Mouse (Mus musculus) midbrain, embryonic 13.5 days (tissue): ENCODE data around the gene Rpgrip1. TPM values are rescaled to one million over a fixed set of nuclear protein-coding genes. Genes with fewer than 3 reads are reported as not detected.

Experiments used
- ATAC-seq: fragments of 200-750 bp; cut with Nextera tagmentation; 2 replicates; pipeline ENCODE4 v1.8.0; 2017; ENCODE audit warnings: mild to moderate bottlenecking, moderate TSS enrichment, moderate library complexity
- H3K27ac ChIP-seq: fragments of 300-500 bp; sonication (generic); 2 replicates; pipeline ENCODE4 v1.5.1; 2015; ENCODE audit warnings: inconsistent platforms, mild to moderate bottlenecking, moderate library complexity
- H3K27me3 ChIP-seq: fragments of 300-500 bp; sonication (generic); 2 replicates; pipeline ENCODE4 v1.6.1; 2015; ENCODE audit warnings: mild to moderate bottlenecking, inconsistent platforms
- H3K36me3 ChIP-seq: fragments of 300-500 bp; sonication (generic); 2 replicates; pipeline ENCODE4 v1.6.1; 2015; ENCODE audit warnings: mild to moderate bottlenecking, inconsistent platforms
- H3K4me1 ChIP-seq: fragments of 300-500 bp; sonication (generic); replicated peaks from 2 replicates; pipeline ENCODE4 v1.6.1; 2015; ENCODE audit warnings: inconsistent platforms
- H3K4me2 ChIP-seq: fragments of 300-500 bp; sonication (generic); replicated peaks from 2 replicates; pipeline ENCODE4 v1.6.1; 2015; ENCODE audit warnings: moderate library complexity, mild to moderate bottlenecking, inconsistent platforms
- H3K4me3 ChIP-seq: fragments of 300-500 bp; sonication (generic); replicated peaks from 2 replicates; pipeline ENCODE4 v1.5.1; 2015; ENCODE audit warnings: mild to moderate bottlenecking, inconsistent platforms
- H3K9ac ChIP-seq: fragments of 300-500 bp; sonication (generic); replicated peaks from 2 replicates; pipeline ENCODE4 v1.6.1; 2015; ENCODE audit warnings: mild to moderate bottlenecking, inconsistent platforms
- H3K9me3 ChIP-seq: fragments of 300-500 bp; sonication (generic); 2 replicates; pipeline ENCODE4 v1.6.1; 2016; ENCODE audit warnings: mild to moderate bottlenecking, inconsistent platforms
- WGBS: fragments of 180-500 bp; shearing (Covaris S2); methylation state at CpG from one replicate; pipeline ENCODE4 v1.1.7; 2015; 5-methylcytosine and 5-hydroxymethylcytosine counted together
- polyA plus RNA-seq: library from polyadenylated mRNA; unstranded; fragments of >200 nt; fragmentation: Nextera tagmentation; extraction: Ambion mirVana; gene quantifications from 2 replicates; pipeline ENCODE4 v1.2.1, GENCODE M21; 2015

Rpgrip1 gene
- polyA plus RNA-seq, 1 experiment from 2014 or later = 60.6 TPM

- no peaks in the 10 kb centered on the region for H3K9me3 ChIP-seq
- peaks cover 10% of the 10 kb centered on the region; the same call in 1 of the 2 replicates for H3K4me1 ChIP-seq
- no peak overlapping the region for H3K9ac ChIP-seq
- H3K27ac ChIP-seq = no peak overlapping the region
- no peak overlapping the region for H3K4me2 ChIP-seq
- 0 out of 2 replicates have a peak, but pooled peaks have one; percentile 16 for ATAC-seq
- H3K36me3 ChIP-seq = no peaks in the 10 kb centered on the region
- WGBS = 21% methylated on average over 4 of the region's 4 CpGs
- H3K27me3 ChIP-seq = 0 out of 2 replicates have a peak, but pooled peaks cover 4% of the 10 kb centered on the region
- H3K4me3 ChIP-seq = no peak overlapping the region
Measured at GRCm38 (mm10) chr14:52123918-52124317, 13.4 kb downstream of the Rpgrip1 start.

- Histone ChIP-seq H3K4me2 (no peak overlapping the region), H3K4me1 (peaks cover 5% of the 10 kb centered on the region; the same call in 1 of the 2 replicates), H3K9me3 (no peaks in the 10 kb centered on the region), H3K27me3 (0 out of 2 replicates have a peak, but pooled peaks cover 4% of the 10 kb centered on the region), H3K27ac (no peak overlapping the region), H3K4me3 (no peak overlapping the region), H3K9ac (no peak overlapping the region), H3K36me3 (no peaks in the 10 kb centered on the region)
- no peak for ATAC-seq
- 94% methylated on average over 3 of the region's 3 CpGs for WGBS
Measured at GRCm38 (mm10) chr14:52124636-52125035, 14.1 kb downstream of the Rpgrip1 start.

GRCm38 (mm10) chr14:52133584-52133983, 23.1 kb downstream of the Rpgrip1 start:
- Histone ChIP-seq H3K9ac (no peak overlapping the region), H3K27ac (no peak overlapping the region), H3K27me3 (no peaks in the 10 kb centered on the region), H3K4me2 (no peak overlapping the region), H3K36me3 (no peaks in the 10 kb centered on the region), H3K9me3 (no peaks in the 10 kb centered on the region), H3K4me1 (no peaks in the 10 kb centered on the region), H3K4me3 (no peak overlapping the region)
- WGBS = 83% methylated on average over 5 of the region's 5 CpGs
- no peak for ATAC-seq

- Histone ChIP-seq H3K4me1 (no peaks in the 10 kb centered on the region), H3K9ac (no peak overlapping the region), H3K9me3 (no peaks in the 10 kb centered on the region), H3K27ac (no peak overlapping the region), H3K36me3 (no peaks in the 10 kb centered on the region), H3K27me3 (no peaks in the 10 kb centered on the region), H3K4me3 (no peak overlapping the region), H3K4me2 (no peak overlapping the region)
- WGBS = 74% methylated on average over 19 of the region's 19 CpGs
- no peak for ATAC-seq
Measured at GRCm38 (mm10) chr14:52140577-52141444, 30.3 kb downstream of the Rpgrip1 start.

GRCm38 (mm10) chr14:52141445-52142127, 31.1 kb downstream of the Rpgrip1 start:
- Histone ChIP-seq H3K4me2 (no peak overlapping the region), H3K4me3 (no peak overlapping the region), H3K36me3 (no peaks in the 10 kb centered on the region), H3K27me3 (no peaks in the 10 kb centered on the region), H3K9ac (no peak overlapping the region), H3K27ac (no peak overlapping the region), H3K4me1 (no peaks in the 10 kb centered on the region), H3K9me3 (no peaks in the 10 kb centered on the region)
- ATAC-seq = no peak
- WGBS = 77% methylated on average over 16 of the region's 16 CpGs

- no peak overlapping the region for H3K4me2 ChIP-seq
- no peak overlapping the region for H3K4me3 ChIP-seq
- ATAC-seq = no peak
- WGBS = 91% methylated on average over 4 of the region's 4 CpGs
- no peaks in the 10 kb centered on the region for H3K27me3 ChIP-seq
- no peaks in the 10 kb centered on the region for H3K36me3 ChIP-seq
- H3K4me1 ChIP-seq = no peaks in the 10 kb centered on the region
- no peak overlapping the region for H3K9ac ChIP-seq
- no peak overlapping the region for H3K27ac ChIP-seq
- H3K9me3 ChIP-seq = no peaks in the 10 kb centered on the region
Measured at GRCm38 (mm10) chr14:52144165-52144564, 33.7 kb downstream of the Rpgrip1 start.

GRCm38 (mm10) chr14:52146540-52146939, 36.0 kb downstream of the Rpgrip1 start:
- 65% methylated on average over 4 of the region's 4 CpGs for WGBS
- no peaks in the 10 kb centered on the region for H3K36me3 ChIP-seq
- H3K27me3 ChIP-seq = no peaks in the 10 kb centered on the region
- no peaks in the 10 kb centered on the region for H3K9me3 ChIP-seq
- no peaks in the 10 kb centered on the region for H3K4me1 ChIP-seq
- ATAC-seq = no peak
- H3K9ac ChIP-seq = no peak overlapping the region
- no peak overlapping the region for H3K4me3 ChIP-seq
- no peak overlapping the region for H3K4me2 ChIP-seq
- no peak overlapping the region for H3K27ac ChIP-seq

- peaks cover 12% of the 10 kb centered on the region for H3K4me1 ChIP-seq
- H3K9me3 ChIP-seq = no peaks in the 10 kb centered on the region
- no peak overlapping the region for H3K4me2 ChIP-seq
- no peak overlapping the region for H3K27ac ChIP-seq
- no peaks in the 10 kb centered on the region for H3K27me3 ChIP-seq
- WGBS = 57% methylated on average over 4 of the region's 4 CpGs
- no peaks in the 10 kb centered on the region for H3K36me3 ChIP-seq
- H3K4me3 ChIP-seq = no peak overlapping the region
- no peak for ATAC-seq
- H3K9ac ChIP-seq = no peak overlapping the region
Measured at GRCm38 (mm10) chr14:52149888-52150287, 39.4 kb downstream of the Rpgrip1 start.

GRCm38 (mm10) chr14:52152179-52152578, 41.7 kb downstream of the Rpgrip1 start:
- Histone ChIP-seq H3K36me3 (no peaks in the 10 kb centered on the region), H3K4me1 (peaks cover 12% of the 10 kb centered on the region), H3K9me3 (no peaks in the 10 kb centered on the region), H3K27ac (peak overlapping the region; percentile 25; the same call in 1 of the 2 replicates), H3K4me3 (peak overlapping the region; percentile 6; the same call in 1 of the 2 replicates), H3K4me2 (peak overlapping the region; percentile 34), H3K9ac (peak overlapping the region; percentile 28; the same call in 1 of the 2 replicates), H3K27me3 (no peaks in the 10 kb centered on the region)
- WGBS = 14% methylated on average over 7 of the region's 7 CpGs
- peak; percentile 53 for ATAC-seq

GRCm38 (mm10) chr14:52152613-52153012, 42.1 kb downstream of the Rpgrip1 start:
- Histone ChIP-seq H3K4me1 (peaks cover 12% of the 10 kb centered on the region), H3K4me2 (peak overlapping the region; percentile 34; the same call in 1 of the 2 replicates), H3K9me3 (no peaks in the 10 kb centered on the region), H3K4me3 (no peak overlapping the region), H3K27ac (no peak overlapping the region), H3K36me3 (peaks cover under 1% of the 10 kb centered on the region), H3K27me3 (no peaks in the 10 kb centered on the region), H3K9ac (peak overlapping the region; percentile 28; the same call in 1 of the 2 replicates)
- ATAC-seq = peak; percentile 62
- 18% methylated on average over 3 of the region's 3 CpGs for WGBS

GRCm38 (mm10) chr14:52155008-52155407, 44.5 kb downstream of the Rpgrip1 start:
- H3K36me3 ChIP-seq = peaks cover 23% of the 10 kb centered on the region
- no peak overlapping the region for H3K9ac ChIP-seq
- H3K9me3 ChIP-seq = no peaks in the 10 kb centered on the region
- no peak for ATAC-seq
- H3K27ac ChIP-seq = no peak overlapping the region
- H3K4me3 ChIP-seq = no peak overlapping the region
- no peak overlapping the region for H3K4me2 ChIP-seq
- peaks cover 12% of the 10 kb centered on the region for H3K4me1 ChIP-seq
- H3K27me3 ChIP-seq = no peaks in the 10 kb centered on the region
- 93% methylated on average over 2 of the region's 2 CpGs for WGBS

- Histone ChIP-seq H3K4me1 (no peaks in the 10 kb centered on the region), H3K4me3 (no peak overlapping the region), H3K9ac (no peak overlapping the region), H3K9me3 (no peaks in the 10 kb centered on the region), H3K36me3 (peaks cover 75% of the 10 kb centered on the region), H3K27ac (no peak overlapping the region), H3K4me2 (no peak overlapping the region), H3K27me3 (no peaks in the 10 kb centered on the region)
- no peak for ATAC-seq
- WGBS = 91% methylated on average over 6 of the region's 6 CpGs
Measured at GRCm38 (mm10) chr14:52160911-52161310, 50.4 kb downstream of the Rpgrip1 start.
